Mouse (Mus musculus): Measurements from ENCODE around the gene Gramd4.

Gene Gramd4

DNA sequence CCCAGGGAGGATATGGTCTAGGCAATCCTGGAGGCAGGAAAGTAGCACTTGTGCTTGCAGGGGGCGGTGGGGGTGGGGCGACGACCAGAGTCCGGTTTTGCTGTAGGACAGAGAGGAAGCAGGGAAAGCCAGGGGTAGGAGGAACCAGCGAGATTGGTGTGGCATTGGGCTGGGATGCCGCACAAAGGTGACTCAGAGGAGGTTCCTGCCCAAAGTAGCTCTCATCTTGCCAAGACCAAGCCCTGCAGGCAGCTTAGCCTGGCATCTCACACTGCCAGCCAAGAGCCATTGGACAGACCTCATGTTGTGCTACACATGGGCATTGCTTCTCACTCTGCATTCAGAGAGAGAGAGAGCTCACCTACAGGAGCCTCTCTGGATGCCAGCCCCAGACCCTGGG, at the start of gene Gramd4:
Gramd4 (plus strand) TSS at position 283 of the 400 bp plus-strand sequence.
- peak; percentile 81 for DNase-seq

DNA sequence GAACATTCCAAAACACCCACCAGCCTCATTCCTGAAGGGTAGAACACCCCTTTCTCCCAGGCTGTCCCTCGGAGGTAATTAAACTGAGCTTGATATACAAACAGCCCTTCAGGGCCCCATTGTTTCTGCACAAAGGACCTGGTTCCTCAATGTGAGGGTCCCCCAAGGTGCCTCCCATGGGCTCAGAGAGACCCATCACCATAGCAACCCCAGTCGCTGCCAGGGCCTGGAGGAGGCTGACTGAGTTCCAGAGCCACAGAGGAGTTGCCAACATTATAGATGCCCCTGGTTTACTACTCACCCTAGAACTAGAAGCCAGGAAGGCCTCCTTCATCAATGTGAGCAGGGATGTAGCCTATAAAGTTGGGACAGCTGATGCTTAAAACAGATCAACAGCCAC, 44.4 kb upstream of the Gramd4 start:
- no peak for DNase-seq

DNA sequence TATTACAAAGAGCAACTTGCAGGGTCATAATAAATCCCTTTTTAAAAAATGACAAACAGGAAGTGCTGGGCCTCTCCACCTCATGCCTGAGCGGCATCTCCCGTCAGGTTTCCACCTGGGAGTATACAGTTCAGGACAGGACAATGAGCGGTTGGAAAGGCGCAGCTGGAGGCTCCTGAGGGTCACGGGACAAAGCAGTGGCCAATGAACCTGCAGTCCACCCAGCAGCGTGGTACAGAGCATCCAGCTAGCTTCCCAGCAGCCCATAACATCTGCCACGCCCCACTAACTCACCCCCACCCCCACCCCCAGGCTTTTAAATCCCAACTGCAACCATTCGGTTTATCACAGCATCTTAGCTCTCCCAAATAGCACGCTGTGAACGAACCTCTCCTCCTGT, 43.8 kb upstream of the Gramd4 start:
- DNase-seq = no peak

DNA sequence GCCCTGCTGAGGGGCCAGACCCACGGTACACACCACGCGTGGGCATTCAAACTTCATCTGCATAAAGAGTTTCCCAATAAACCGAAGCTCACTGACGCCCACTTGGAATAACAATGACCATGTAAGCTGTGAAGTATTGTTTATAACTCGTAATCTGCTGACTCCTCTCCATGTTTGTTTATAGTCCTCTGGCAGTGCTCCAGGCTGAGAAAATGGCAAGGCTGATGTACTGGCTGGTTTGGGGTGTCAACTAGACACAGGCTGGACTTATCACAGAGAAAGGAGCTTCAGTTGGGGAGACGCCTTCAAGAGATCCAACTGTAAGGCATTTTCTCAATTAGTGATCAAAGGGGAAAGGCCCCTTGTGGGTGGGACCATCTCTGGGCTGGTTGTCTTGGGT, 42.5 kb upstream of the Gramd4 start:
- no peak for DNase-seq

DNA sequence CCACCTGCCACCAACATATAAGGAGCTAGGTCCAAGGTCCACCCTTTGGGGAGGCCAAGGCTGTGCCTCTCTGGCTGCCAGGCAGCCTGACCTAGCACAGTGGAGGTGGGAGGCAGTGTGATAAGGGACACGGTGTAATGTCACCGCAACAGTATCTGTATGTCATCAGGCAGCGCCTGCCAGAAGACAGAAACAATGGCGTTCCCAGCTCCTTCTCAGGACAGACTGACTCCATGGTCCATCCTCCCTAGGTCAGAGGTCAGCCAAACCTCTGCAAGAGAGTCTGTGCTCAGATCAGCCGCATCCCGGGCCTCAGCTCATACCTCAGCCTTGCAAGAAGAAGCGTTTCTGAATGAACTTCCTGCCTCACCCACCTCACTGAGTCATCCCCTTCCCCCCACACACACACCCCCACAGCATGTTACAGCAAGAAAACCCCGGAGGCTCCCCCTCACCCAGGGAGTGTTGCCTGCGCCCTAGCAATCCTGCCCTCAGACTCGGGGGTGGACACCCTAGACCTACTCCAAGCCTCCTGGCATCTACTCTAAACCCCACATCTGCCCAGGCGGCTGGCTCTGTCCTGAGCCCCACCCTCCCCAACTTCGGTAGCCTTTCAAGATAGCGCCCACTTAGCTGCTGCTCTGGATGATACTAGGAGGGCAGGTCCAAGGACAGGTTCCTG, 41.5 kb upstream of the Gramd4 start:
- DNase-seq = no peak

DNA sequence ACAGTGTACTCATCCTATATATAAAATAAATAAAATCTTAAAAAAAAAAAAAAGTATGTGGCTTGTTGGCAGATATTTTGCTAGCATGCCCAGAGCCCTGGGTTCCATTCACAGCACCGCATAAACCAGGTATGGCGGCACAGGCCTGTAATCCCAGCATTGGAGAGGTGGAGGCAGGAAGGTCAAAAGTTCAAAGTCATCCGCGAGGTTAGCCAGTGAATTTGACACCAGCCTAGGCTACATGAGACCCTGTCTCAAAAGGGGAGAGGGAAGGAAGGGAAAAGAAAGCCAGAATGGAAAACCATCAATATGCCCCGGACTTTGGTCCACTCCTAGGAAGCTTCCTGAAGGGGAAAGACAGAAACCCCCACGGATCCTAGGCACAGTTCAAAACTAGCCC, 40.2 kb upstream of the Gramd4 start:
- no peak for DNase-seq

DNA sequence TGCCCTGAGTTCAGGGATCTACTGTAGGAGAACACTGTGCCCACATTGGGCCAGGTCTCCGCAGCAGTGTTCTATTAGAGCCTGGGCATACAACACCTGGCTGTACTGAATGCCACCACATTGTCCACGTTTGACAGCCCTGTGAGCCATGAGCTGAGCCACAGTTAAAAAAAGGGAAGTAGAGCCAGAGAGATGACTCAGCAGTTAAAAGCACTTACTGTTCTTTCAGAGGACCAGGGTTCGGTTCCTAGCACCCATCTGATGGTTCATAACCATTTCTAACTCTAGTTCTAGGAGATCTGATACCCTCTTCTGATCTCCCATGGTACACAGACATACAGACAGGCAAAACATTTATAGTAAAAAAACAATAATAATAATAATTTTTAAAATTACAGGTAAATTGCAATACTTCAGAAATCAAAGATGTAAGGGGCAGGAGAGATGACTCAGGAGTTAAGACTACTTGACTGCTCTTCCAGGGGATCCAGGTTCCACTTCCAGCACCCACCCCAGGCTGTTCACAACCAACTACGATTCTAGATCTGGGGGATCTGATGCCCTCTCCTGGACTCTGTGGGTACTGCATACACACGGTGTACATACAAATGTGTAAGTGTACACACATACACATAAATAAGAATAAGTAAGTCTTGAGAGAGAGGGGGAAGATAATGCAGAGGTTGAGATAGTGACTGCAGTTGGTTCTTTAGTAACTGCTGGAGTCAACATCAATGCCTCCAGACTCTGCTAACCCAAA, 38.6 kb upstream of the Gramd4 start:
- no peak for DNase-seq

DNA sequence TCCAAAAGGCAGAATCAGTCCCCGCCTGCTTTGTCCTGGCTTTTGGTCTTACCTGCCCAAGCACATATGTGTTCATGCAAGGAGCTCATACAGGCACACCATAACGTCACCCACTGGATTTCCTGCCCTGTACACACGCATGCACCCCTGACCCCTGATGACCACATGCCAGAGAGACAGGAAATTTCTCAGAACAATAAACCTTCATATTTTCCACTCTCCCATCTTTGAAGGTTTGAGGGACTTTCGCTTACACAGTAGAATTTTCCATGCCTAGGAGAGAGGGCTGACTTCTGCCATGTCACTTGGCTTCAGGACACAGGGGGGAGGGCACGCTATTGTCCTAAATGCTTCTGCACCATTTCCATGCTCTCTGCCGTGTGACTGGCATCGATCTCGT, 37.5 kb upstream of the Gramd4 start:
- DNase-seq = no peak

DNA sequence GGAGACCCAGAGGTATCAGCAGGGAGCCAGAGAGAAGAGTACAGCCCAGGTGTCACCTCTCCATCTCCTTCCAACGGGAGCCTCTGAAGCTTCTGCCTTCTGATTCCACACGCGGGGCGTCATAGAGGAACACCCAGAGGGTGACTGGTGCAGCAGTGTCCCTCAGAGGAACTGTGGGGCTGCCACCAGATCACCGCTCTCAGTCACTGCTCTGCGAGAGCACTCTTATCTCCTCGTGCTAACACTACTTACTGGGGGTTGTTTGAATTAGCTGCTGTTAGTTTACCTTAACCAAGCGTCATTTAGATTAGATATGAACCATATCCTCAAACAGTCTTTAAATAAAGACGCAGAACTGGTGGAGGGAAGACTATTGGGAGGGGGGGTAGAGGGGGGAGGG, 36.2 kb upstream of the Gramd4 start:
- no peak for DNase-seq

DNA sequence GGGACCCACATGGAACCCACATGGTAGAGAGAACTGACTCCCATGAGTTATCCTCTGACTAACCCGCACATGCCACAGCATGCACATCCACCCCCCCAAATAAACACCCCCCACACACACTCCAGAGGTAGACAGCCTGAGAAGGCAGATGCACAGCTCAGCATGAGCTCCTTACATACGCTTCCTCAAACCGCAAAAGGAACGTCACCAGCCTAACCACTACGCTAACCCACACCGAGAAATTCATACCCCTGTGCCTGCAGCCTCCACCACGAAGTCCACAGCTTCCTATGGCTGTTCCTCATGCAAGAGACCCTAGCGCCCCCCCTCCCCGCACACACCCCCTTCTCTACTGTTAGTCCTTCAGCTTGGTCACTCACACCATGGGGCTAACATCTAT, 35.5 kb upstream of the Gramd4 start:
- no peak for DNase-seq

DNA sequence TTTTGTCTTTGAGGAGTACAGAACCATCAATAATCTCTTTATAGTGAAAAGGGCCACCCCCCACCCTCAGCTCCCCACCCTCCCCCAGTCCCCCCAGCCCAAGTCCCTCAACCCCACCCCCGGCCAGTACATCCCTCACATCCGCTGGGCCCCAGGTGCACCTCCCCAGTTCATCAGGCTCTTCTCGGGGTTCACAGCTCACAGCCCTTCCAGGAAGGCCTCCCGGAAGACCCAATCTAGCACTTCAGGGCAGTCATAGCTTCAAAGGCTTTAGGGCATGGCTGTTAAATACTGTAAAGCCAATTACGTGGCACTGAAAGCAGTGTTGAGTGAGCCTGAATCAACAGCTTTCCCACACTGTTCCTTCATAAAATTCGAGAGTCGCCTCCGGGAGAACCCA, 29.6 kb upstream of the Gramd4 start:
- no peak for DNase-seq

DNA sequence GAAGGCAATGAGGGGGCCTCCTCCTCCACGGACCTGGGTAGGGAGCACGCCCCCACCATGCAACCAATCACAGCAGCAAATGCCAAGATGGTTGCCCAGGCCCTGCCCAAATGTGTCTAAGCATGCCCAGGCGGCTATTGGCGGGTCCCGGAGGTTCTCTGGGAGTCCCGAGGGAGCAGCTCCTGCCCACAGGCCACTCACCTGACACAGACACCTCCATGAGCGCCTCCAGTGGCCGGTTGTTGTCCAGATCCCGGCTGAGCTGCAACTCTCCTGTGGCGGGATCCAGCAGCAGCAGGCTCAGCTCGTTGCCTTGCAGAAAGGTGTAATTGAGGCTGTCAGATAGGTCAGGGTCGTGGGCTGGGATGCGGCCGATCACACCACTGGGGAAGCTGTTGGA, 27.5 kb upstream of the Gramd4 start:
- DNase-seq = no peak

DNA sequence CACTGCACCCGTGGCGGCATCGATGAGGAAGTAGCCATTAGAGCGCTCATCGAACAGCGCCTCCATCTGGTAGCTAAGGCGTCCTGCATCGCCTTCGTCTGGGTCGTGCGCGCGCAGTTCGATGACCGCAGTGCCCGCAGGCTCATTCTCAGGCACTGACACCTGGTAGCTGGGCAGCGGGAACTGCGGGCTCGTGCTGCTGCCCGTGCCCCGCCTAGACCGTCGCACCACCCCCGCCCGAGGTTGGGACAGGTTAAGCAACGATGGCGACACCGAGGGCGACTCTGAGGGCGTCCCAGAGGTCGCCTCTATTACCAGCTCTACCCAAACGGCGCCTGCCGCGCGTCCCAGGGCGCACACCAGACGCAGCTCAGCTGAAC, 24.7 kb upstream of the Gramd4 start:
- no peak for DNase-seq

DNA sequence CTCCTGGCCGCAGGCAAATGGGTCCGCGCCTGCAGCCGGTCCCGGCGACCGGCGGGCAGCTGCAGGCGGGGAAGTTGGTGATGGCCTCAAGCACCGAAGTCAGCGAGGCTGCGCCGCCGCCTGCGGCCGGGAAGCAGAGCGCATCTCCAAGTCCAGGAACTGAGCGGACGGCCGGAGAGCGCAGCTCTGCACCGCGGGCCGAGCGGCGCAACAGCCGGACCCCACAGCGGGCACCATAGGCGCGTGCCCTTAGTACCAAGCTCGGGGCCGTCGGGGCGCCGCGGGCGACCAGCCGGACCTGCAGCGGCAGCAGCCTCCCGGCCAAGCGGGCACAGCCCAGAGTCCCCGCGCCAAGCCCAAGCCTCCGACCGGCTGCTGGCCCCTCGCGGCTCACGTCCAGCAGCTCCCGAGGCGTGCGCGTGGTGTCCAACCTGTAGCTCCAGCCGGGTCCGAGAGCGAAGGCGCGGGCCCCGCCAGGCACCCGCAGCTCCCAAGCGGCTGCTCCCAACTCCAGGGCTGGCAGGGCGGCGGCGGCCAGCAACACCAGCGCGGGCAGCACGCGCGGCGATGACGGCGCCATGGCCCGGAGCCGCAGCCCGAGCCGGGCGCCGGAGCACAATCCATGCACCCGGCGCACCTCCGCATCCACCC, 24.2 kb upstream of the Gramd4 start, which contains the start of gene Celsr1:
Celsr1 (minus strand) TSS at position 587 of the 651 bp plus-strand sequence.
- DNase-seq = no peak

DNA sequence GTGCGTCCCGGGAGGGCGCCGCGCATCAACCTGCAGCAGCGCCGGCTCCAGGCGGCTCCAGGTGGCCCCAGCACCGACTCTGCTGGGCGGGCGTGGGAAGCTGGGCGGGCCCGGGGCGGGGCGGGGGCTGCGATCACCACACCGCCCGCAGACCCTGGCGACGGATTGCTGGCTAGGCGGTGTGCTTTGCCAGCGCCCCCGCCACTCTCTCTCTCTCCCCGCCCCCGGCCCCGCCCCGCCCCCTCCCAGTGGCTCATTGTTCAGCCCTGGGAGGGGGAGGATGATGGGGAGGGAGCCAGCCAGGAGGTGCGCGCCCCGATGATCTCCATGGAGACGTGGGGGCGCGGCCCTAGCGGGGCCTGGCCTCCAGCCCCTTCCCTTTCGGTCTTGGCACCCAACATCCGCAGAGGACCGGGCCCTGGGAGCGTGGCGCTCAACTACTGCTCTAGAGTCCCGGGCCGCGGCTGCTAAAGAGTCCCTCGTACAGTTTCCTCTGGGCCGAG, 23.4 kb upstream of the Gramd4 start:
- no peak for DNase-seq

DNA sequence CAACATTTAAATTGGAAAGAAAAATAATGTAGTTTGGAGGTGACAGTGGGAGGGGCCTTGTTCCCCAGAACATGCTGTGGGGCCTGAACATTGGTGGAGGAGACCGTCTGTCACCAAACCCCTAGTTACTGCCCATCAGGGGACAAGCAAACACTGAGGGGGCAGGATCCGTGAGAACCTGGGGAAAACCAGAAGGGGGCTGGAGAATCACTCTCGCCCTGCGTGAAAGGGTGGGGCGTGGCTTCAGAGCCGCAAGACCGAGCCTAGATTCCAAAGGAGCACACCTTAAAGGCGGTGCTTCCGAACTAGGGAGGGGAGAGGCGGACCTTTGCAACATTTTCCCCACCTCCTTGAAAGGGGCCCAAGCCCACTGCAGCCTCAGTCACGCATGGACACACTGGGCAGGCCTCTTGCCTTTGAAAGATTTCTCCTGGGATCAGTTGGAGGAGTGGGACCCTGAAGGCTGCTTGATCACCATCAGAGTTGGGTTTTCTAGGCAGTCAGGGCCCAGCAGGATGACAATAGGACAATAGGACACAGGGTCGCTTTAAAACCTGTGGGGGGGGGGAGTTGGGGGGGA, 22.6 kb upstream of the Gramd4 start:
- DNase-seq = no peak

DNA sequence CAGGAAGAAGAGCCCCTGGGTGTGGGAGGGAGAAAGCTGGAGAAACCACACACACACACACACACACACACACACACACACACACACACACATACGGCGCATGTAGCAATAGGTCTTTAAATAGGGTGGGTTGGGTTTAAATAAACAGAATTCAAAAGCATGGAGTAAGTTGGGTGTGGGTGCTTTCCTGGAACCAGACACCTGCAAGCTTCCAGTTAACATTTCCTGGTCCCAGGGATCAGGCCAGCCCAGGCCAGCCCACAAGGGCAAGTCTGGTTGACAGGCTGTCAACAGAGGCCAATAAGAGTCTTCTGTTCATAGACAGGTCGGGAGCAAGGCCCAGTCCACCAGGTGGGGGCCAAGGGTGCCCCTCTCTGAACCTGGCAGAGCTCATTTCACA, 21.6 kb upstream of the Gramd4 start:
- no peak for DNase-seq

DNA sequence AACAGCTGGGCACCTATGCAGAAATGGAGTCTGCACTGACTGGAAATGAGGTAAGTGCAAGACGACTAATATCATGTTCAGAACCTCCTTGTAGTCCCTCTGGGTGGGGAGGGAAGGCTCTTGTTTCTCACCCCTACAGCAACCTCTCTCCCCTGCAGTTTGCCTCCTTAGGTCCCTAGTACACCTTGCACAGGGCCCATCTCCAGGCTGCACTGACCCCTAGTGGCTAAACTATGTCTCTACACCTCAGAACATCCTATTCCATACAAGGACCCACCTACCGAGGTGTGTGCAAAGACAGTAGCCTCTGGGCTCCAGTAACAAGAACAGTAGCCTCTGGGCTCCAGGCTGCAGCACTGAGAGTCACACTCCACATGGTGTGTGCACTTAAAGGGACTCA, 18.7 kb upstream of the Gramd4 start:
- DNase-seq = peak; percentile 59

DNA sequence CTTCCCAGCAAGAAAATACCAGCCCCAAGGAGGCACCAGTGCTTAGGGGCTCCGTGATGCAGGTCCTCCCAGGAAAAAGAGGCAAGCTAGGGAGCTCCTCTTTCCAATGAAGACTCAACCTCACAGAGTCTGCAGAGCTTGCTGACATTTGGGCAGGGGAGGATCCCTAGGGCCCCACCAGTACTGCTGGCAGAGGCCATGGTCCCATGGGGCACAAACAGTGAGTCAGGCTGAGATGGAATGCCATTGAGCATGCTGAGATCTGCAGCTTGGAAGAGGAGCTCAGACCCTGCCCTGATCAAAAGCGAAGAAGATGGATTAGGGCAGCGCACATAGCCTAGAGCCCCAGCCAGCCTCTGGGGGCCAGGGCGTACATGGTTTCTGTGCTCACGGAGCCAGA, 16.1 kb upstream of the Gramd4 start:
- DNase-seq = no peak

DNA sequence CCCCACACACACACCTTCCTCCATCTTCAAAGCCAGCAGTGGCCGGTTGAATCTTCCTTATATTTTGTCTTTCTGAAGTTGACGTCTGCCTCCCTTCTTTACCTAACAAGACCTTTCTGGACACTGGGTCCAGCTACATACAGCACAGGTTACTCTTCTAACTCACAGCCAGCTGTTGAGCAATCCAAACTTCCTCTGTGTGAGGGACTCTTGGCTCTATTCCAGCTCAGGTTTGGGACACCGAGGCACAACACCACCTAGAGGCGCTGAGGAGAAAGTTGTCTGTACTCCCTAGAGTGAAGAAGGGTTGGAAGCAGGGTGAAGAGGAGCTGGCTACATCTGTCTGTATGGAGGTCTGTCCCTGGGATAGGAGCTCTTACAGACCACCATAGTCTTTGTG, 15.1 kb upstream of the Gramd4 start:
- DNase-seq = no peak

DNA sequence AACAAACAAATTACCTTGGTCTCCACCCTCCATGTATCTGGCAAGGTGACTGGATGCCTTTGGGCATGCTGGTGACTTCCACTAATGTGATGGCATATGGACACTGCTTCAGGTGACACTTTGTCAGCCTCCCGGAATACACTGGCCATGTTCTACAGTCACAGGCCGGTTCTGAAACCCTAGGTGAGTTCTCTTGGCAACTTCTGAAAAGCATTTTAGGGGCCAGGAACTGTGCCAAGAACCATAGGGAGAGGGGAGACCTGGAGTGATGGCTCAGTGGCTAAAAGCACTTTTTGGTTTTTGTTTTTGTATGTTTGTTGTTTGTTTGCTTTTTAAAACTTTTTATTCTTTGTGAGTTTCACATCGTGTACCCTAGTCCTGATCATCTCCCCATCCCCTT, 8.0 kb upstream of the Gramd4 start:
- no peak for DNase-seq

DNA sequence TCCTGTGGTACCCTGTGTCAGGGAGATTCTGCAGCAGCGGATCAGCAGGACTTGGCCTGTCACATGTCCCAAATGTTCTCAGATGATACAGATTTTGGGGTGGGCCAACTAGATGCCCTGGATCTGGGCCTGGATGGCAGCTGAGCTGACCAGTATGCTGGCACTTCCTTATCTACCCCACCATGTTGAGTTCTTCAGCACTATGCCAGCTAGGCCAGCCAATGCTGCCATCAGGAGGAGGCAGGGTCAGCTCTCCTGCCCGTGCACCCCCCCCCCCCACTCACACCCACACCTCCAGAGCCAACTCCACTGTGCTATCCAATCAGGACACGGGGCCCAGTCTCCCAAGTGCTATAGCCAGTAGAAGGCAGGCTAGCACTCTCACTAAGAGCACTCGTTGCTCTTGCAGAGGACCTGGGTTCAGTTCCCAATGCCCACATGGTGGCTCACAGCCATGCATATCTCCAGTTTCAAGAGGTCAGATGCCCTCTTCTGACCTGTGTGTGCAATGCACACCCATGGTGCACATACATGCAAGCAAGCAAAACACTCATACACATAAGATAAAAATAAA, 7.2 kb upstream of the Gramd4 start:
- peak; percentile 39 for DNase-seq

DNA sequence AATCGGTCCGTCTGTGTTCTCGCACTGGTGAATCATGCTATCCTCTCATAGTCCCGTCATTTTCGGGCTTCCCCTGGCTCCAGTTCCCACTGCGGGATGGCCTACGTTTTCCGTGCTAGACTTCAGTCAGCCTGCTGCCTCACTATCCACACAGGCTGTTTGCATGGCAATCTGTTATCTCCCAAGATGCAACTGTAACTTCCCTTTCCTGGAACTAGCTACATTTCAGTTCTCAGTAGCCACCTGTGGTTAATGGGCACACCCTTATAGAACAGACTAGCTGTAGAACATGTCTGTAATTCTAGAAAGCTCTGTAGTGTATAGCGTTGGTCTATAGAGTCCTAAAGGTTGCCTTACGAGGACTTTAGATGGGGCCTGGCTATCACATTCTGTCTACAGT, 6.3 kb upstream of the Gramd4 start:
- DNase-seq = no peak
